8 mouse cellular contexts compared by ENCODE assay signal in genomic region chr8:47713761-47714745, GRCm38 (mm10). TPM values are rescaled to one million over a fixed set of nuclear protein-coding genes. Genes with fewer than 3 reads are reported as not detected.
DNase-seq lines count a peak whose midpoint lies in the region; ATAC-seq and TF ChIP-seq lines count a peak whose summit lies in the region.

Gene Cdkn2aip, minus strand, starts transcription at chr8:47713932.

- no peak for TF ChIP-seq CTCF in Patski (IDR thresholded peaks at IDR 0.05)

- DNase-seq in Patski (ENCODE audit: low read depth, low spot score) = peak; percentile 67
- peak; percentile 95 to 97 for DNase-seq in cerebellum, postnatal 14 days
- DNase-seq in frontal cortex, postnatal 14 days (ENCODE audit: low spot score in 2 of 2) = peak; percentile 84 to 91
- peak; percentile 87 to 93 for DNase-seq in layer of hippocampus, postnatal 25 days (ENCODE audit: extremely low spot score in 1 of 2, low spot score in 1 of 2)
- DNase-seq in lung, postnatal 25 days (ENCODE audit: low spot score) = peak; percentile 94
- peak; percentile 95 for DNase-seq in retina, embryonic 14.5 days (ENCODE audit: low spot score)
- DNase-seq in thymus, postnatal 4 days = peak; percentile 97

- no peaks in the 10 kb centered on the region for H3K9me3 ChIP-seq in hindbrain, embryonic 13.5 days

- peak; percentile 89 for ATAC-seq in Patski
- ATAC-seq in hindbrain, embryonic 13.5 days (ENCODE audit: low FRiP score) = peak; percentile 95

- POLR2A ChIA-PET in Patski (lab: Charles Lee) = no interaction called here

- WGBS in hindbrain, embryonic 13.5 days = under 1% methylated on average over 112 of the region's 114 CpGs

- H3K27me3 ChIP-seq in Patski = no peaks in the 10 kb centered on the region
- no peaks in the 10 kb centered on the region for H3K27me3 ChIP-seq in hindbrain, embryonic 13.5 days

- H3K27ac ChIP-seq in hindbrain, embryonic 13.5 days = peak within 1 kb of the TSS; percentile 96

- H3K4me2 ChIP-seq in hindbrain, embryonic 13.5 days = peak within 1 kb of the TSS; percentile 70

- in situ Hi-C loops in Patski (cut with MboI; ENCODE audit: low pct_unique_long_range_greater_than_20kb) = no loop called here

- H3K36me3 ChIP-seq in hindbrain, embryonic 13.5 days = peaks cover 16% of the 10 kb centered on the region

- peak within 1 kb of the TSS; percentile 98 for H3K4me3 ChIP-seq in hindbrain, embryonic 13.5 days

- H3K9ac ChIP-seq in hindbrain, embryonic 13.5 days = peak within 1 kb of the TSS; percentile 96

- CTCF ChIA-PET in Patski (lab: Charles Lee) = no interaction called here

- peaks cover 25% of the 10 kb centered on the region for H3K4me1 ChIP-seq in hindbrain, embryonic 13.5 days (replicated peaks)

RNA-seq across cellular contexts. Expression of gene Cdkn2aip, which starts in this region (rescaled TPM):
- polyA plus RNA-seq in Patski (2021) = 13.1 TPM
- 41.0 and 41.4 TPM in 2 replicates for polyA plus RNA-seq in hindbrain, embryonic 13.5 days (2015; fragmentation: Nextera tagmentation; extraction: Ambion mirVana)
- total RNA-seq in layer of hippocampus, postnatal 25 days (2021) = 10 to 100 TPM; 15.1 to 16.5 TPM

Comparison
In these comparisons a context has a peak if more than half of its experiments do, and no peak if none do; other contexts are left out.
1. Peak in every context shown above with its lines: DNase-seq, ATAC-seq, H3K4me3 ChIP-seq and H3K27ac ChIP-seq.